Mouse (Mus musculus): ENCODE results near the gene Gm43518.
A peak's percentile ranks its signal among the peaks of the same experiment; 100 is the strongest.

Gm43518 gene

GRCm38 (mm10) chr5:123933556-123933955 is 6.3 kb downstream of the Gm43518 start:
- peak; percentile 33 for DNase-seq (ENCODE audit: low read depth, low spot score)

- peak; percentile 83 for DNase-seq (ENCODE audit: low read depth, low spot score)
These were observed 6.9 kb downstream of the Gm43518 start for GRCm38 (mm10) chr5:123933957-123934591.

GRCm38 (mm10) chr5:123935931-123936330 is 8.7 kb downstream of the Gm43518 start:
- no peak for DNase-seq (ENCODE audit: low read depth, low spot score)

- DNase-seq (ENCODE audit: low read depth, low spot score), result no peak
These were observed 11.3 kb downstream of the Gm43518 start for GRCm38 (mm10) chr5:123938479-123938878.

GRCm38 (mm10) chr5:123946546-123946945 is 19.3 kb downstream of the Gm43518 start:
- DNase-seq (ENCODE audit: low read depth, low spot score), result no peak

- no peak for DNase-seq (ENCODE audit: low read depth, low spot score)
These were observed 20.0 kb downstream of the Gm43518 start for GRCm38 (mm10) chr5:123947041-123947761.

GRCm38 (mm10) chr5:123952365-123953045 is 25.3 kb downstream of the Gm43518 start:
- DNase-seq (ENCODE audit: low read depth, low spot score), result no peak

GRCm38 (mm10) chr5:123957213-123957612 is 30.0 kb downstream of the Gm43518 start:
- no peak for DNase-seq (ENCODE audit: low read depth, low spot score)

- DNase-seq (ENCODE audit: low read depth, low spot score), result no peak
These were observed 31.8 kb downstream of the Gm43518 start for GRCm38 (mm10) chr5:123959018-123959417.

GRCm38 (mm10) chr5:123960129-123960528 is 32.9 kb downstream of the Gm43518 start:
- no peak for DNase-seq (ENCODE audit: low read depth, low spot score)

- no peak for DNase-seq (ENCODE audit: low read depth, low spot score)
These were observed 33.8 kb downstream of the Gm43518 start for GRCm38 (mm10) chr5:123961046-123961445.

GRCm38 (mm10) chr5:123964208-123964607 is 37.0 kb downstream of the Gm43518 start:
- DNase-seq (ENCODE audit: low read depth, low spot score), result no peak

- no peak for DNase-seq (ENCODE audit: low read depth, low spot score)
These were observed 39.5 kb downstream of the Gm43518 start for GRCm38 (mm10) chr5:123966759-123967158.

GRCm38 (mm10) chr5:123968468-123968867 is 41.2 kb downstream of the Gm43518 start:
- no peak for DNase-seq (ENCODE audit: low read depth, low spot score)

- no peak for DNase-seq (ENCODE audit: low read depth, low spot score)
These were observed 42.0 kb downstream of the Gm43518 start for GRCm38 (mm10) chr5:123969216-123969615.

- no peak for DNase-seq (ENCODE audit: low read depth, low spot score)
These were observed 43.4 kb downstream of the Gm43518 start for GRCm38 (mm10) chr5:123970576-123970975.

GRCm38 (mm10) chr5:123972453-123972852 is 45.2 kb downstream of the Gm43518 start:
- DNase-seq (ENCODE audit: low read depth, low spot score), result no peak

- DNase-seq (ENCODE audit: low read depth, low spot score), result peak; percentile 43
These were observed 46.3 kb downstream of the Gm43518 start, which contains the start of gene Hip1r for GRCm38 (mm10) chr5:123973299-123974178. TSS of gene Hip1r (plus strand) at chr5:123973628.

GRCm38 (mm10) chr5:123974179-123974485 is 46.9 kb downstream of the Gm43518 start:
- DNase-seq (ENCODE audit: low read depth, low spot score), result no peak

- no peak for DNase-seq (ENCODE audit: low read depth, low spot score)
These were observed 47.4 kb downstream of the Gm43518 start for GRCm38 (mm10) chr5:123974616-123975111.

- no peak for DNase-seq (ENCODE audit: low read depth, low spot score)
These were observed 48.5 kb downstream of the Gm43518 start for GRCm38 (mm10) chr5:123975668-123976180.

Data from ES-CJ7 (cell line).